Mouse (Mus musculus) liver, embryonic 14 days (tissue): ENCODE results near the gene Synpo2. TPM values are rescaled to one million over a fixed set of nuclear protein-coding genes. Genes with fewer than 3 reads are reported as not detected.

Experiments
- polyA plus RNA-seq: library from polyadenylated mRNA; depleted of rRNA; stranded (reverse); fragments of >200 nt; gene quantifications from 2 replicates; pipeline ENCODE4 v1.2.3, GENCODE M21; 2012; rRNA removed

Gene Synpo2
- polyA plus RNA-seq = 0.05 and 0.14 TPM in 2 replicates

GRCm38 (mm10) chr3:123235921-123236320 lies at the start of gene Synpo2:
TSS of gene Synpo2 (minus strand) at chr3:123236149.

GRCm38 (mm10) chr3:123266753-123267651 lies 31.1 kb upstream of the Synpo2 start, which contains the start of gene Sec24d:
TSS of gene Sec24d (plus strand) at chr3:123267455.

GRCm38 (mm10) chr3:123034752-123035151 lies 201.2 kb downstream of the Synpo2 start, which contains the start of gene Myoz2:
TSS of gene Myoz2 (minus strand) at chr3:123035015.

Other genes starting within 250 kb of the Synpo2 start
- gene Myoz2, start 201.1 kb downstream of the Synpo2 start, polyA plus RNA-seq = 0.02 and 0.67 TPM in 2 replicates
- 8.3 and 9.7 TPM in 2 replicates for gene Sec24d, start 31.3 kb upstream of the Synpo2 start, polyA plus RNA-seq
- 6.6 and 6.7 TPM in 2 replicates for gene Mettl14, start 150.0 kb upstream of the Synpo2 start, polyA plus RNA-seq
- gene Prss12, start 210.8 kb upstream of the Synpo2 start, polyA plus RNA-seq = 0.13 and 0.19 TPM in 2 replicates